Mouse (Mus musculus) brain, adult 10 weeks (tissue): ENCODE measurements around the gene C1s2. TPM values are rescaled to one million over a fixed set of nuclear protein-coding genes. Genes with fewer than 3 reads are reported as not detected.

ENCODE experiments used
- polyA plus RNA-seq: library from polyadenylated mRNA; stranded (reverse); fragments of 350-450 nt; fragmentation: Illumina TruSeq; extraction: RNeasy Lipid Tissue Mini Kit (QIAGEN cat#74804); gene quantifications from one replicate; pipeline ENCODE4 v1.2.3, GENCODE M21; 2015; ENCODE audit warnings: low read depth, low replicate concordance

Gene C1s2
- 0.16 TPM for polyA plus RNA-seq

DNA sequence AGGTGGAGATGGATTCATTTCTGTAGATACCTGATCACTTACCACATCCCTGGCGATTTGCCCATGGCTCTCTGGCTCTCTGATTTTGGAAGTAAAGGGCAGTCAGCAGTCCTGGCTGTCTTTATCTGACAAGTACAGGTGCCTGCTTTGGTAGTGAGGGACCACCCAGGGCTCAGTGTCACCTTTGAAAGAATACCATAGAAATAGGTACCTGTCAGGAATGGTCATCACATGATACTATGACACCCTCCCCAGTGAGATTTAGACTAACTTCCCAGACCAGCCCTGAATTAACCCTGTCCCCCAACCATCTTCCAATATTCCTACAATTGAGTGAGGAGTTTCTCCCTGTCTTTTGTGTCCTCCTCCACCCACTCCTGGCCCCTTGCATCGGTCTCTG, at the start of gene C1s2:
Gene C1s2, minus strand, starts transcription at position 101 of the 400 bp plus-strand sequence.

DNA sequence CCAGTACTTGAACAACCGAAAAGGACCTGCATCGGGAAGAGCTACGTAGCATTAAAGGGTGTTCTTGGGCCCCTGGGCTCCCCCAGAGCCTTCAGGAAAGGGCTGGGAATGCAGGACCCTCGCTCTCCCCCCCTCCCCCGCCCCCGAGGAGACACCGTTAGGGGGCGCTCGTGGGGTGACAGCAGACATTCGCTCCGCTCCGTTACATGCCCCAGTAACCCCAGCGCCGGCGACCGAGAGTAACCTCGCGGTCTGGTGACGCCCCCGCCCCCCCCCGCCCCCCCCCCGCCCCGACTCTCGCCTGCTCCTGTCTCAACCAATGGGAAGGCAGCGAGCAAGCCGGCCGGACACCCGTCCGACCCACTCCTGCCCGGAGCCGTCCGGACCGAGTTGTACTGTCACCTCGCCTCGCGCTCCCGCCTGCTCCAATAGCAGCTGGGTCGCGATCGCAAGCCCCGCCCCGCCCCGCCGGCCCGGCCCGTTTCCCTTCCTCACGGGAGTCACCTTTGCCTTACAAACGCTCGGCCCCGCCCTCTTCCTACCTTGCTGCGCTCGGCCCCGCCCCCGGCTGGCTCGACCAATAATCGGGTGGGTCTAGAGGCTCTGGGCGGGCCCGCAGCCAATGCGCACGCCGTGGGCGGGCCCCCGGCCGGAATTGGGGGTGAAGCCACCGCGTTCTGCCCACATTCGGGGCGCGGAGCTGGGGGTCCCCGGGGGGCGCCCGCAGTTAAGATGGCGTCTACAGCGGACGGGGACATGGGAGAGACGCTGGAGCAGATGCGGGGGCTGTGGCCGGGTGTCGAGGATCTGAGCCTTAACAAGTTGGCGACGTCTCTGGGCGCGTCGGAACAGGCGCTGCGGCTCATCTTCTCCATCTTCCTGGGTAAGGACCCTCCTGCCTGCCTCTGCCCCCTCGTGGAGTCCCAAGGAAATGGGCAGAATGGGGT, 26.9 kb upstream of the C1s2 start, which contains the start of gene Lpcat3:
Gene Lpcat3, plus strand, starts transcription at position 551 of the 947 bp plus-strand sequence.

Other genes starting within 250 kb of the C1s2 start
- 46.1 TPM for gene Pex5, start 221.0 kb downstream of the C1s2 start, polyA plus RNA-seq
- 222 TPM for gene Clstn3, start 171.3 kb downstream of the C1s2 start, polyA plus RNA-seq
- 0.61 TPM for gene C1rl, start 143.0 kb downstream of the C1s2 start, polyA plus RNA-seq
- gene C1ra, start 123.7 kb downstream of the C1s2 start, polyA plus RNA-seq, result 2.5 TPM
- 2.0 TPM for gene C1s1, start 93.7 kb downstream of the C1s2 start, polyA plus RNA-seq
- gene C1rb, start 65.8 kb downstream of the C1s2 start, polyA plus RNA-seq, result not detected
- 21.0 TPM for gene Lpcat3, start 26.9 kb upstream of the C1s2 start, polyA plus RNA-seq
- gene Emg1, start 76.1 kb upstream of the C1s2 start, polyA plus RNA-seq, result 72.4 TPM
- gene Phb2, start 76.3 kb upstream of the C1s2 start, polyA plus RNA-seq, result 127 TPM
- 7.4 TPM for gene Ptpn6, start 102.6 kb upstream of the C1s2 start, polyA plus RNA-seq
- 262 TPM for gene Grcc10, start 105.3 kb upstream of the C1s2 start, polyA plus RNA-seq
- gene Gm45234, start 119.9 kb upstream of the C1s2 start, polyA plus RNA-seq, result not detected
- 71.6 TPM for gene Atn1, start 120.4 kb upstream of the C1s2 start, polyA plus RNA-seq
- 1,006 TPM for gene Eno2, start 133.6 kb upstream of the C1s2 start, polyA plus RNA-seq
- gene Lrrc23, start 143.6 kb upstream of the C1s2 start, polyA plus RNA-seq, result 8.6 TPM
- 3.1 TPM for gene Spsb2, start 172.6 kb upstream of the C1s2 start, polyA plus RNA-seq
- gene Tpi1, start 178.2 kb upstream of the C1s2 start, polyA plus RNA-seq, result 974 TPM
- gene Usp5, start 193.4 kb upstream of the C1s2 start, polyA plus RNA-seq, result 163 TPM
- gene Cdca3, start 193.5 kb upstream of the C1s2 start, polyA plus RNA-seq, result 1.8 TPM
- gene Gnb3, start 204.2 kb upstream of the C1s2 start, polyA plus RNA-seq, result 0.33 TPM
- gene P3h3, start 221.7 kb upstream of the C1s2 start, polyA plus RNA-seq, result 32.1 TPM
- 147 TPM for gene Gpr162, start 227.9 kb upstream of the C1s2 start, polyA plus RNA-seq